Mouse (Mus musculus) urinary bladder, postnatal 25 days (tissue): Measurements from ENCODE around the gene Tango6.
A peak's percentile ranks its signal among the peaks of the same experiment; 100 is the strongest.
"Not testable (repeated sequence)": the region's sequence is repeated elsewhere in the genome, so short reads cannot be mapped to it uniquely, and the experiment has no call there.

Experiments used
- DNase-seq: peaks from one replicate; pipeline ENCODE4 v3.0.0; 2022; ENCODE audit warnings: low spot score

Gene Tango6

GRCm38 (mm10) chr8:106872454-106873034 lies 189.7 kb downstream of the Tango6 start:
- DNase-seq, result no peak

GRCm38 (mm10) chr8:106880121-106880707 lies 197.3 kb downstream of the Tango6 start:
- DNase-seq, result no peak

- not testable (repeated sequence) for DNase-seq
These were observed 201.2 kb downstream of the Tango6 start for GRCm38 (mm10) chr8:106884094-106884493.

DNA sequence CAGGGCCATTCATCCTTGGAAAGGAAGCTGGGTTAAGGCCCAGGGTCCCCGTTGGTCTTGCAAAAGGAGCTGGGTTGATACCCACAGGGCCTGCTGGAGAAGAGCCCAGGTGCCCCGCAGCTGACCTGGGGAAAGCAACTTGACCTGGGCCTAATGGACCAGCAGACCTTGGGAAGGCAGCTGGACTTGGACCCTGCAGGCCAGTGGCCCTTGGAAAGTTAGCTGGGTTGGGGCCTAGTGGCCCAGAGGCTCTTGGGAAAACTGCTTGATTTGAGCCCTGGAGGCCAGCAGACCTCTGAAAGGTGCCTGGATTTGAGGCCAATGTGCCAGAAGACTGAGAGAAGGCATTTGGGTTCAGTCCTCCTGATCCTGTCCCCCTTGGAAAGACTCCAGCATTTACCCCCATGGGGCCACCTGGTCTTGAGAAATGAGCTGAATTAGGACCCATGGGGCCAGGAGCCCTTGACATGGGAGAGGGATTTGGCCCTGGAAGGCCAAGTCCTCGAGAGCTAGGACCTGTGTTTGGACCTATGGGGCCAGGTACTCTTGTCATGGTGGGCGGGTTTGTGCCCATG lies 202.0 kb downstream of the Tango6 start:
- DNase-seq, result not testable (repeated sequence)

DNA sequence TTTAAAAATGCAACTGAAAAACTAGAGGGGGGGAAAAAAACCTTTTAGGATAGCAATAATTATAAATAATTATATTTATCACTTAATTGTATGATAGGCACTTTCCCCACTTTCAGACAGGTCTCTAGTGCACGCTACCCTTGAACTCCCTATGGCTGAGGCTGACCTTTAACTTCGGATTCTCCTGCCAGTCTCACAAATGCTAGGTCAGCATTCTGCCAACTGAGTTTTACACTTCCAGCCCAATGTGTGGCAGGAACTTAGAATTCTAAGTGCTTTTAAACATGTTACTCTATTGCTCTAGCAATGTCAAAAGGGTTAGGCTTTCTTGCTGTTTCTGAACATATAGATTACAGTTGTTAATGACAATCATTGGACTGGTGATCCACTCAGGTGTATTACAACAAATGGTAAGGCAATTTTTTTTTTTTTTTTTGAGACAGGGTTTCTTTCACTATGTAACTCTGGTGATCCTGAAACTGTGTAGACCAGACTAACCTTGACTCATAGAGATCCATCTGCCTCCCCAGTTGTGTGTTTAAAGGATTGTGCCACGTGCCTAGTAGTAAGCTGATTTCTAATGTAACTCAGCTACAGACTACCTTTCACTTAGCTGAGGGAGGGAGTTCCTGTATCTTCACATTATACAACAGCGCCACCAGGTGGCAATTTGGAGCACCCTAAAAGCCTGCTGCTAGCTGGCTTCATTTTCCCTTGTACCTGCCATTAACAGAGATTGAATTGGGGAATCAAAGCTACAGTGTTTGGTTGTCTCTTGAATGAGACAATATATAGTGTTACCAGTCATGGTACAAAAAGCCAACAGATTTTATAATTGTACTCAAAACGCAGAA lies 204.7 kb downstream of the Tango6 start:
- peak; percentile 73 for DNase-seq

DNA sequence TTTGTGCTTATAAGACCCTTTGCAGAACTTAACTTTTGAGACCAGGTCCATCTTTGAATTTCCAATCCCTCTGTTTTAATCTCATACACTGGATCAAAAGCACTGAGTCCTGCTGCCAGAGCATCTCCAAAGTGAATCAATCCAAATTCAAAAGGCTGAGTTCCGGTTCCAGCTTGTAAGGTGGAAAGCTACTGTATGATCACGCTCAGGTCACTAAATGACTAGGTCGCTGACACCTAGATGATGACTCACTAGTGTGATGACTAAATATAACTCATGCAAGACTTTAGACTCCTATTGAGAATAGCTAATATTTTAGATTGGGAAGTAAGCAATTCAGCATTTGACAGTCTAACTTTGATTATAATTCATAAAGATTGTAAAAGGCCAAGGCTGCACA lies 205.9 kb downstream of the Tango6 start:
- no peak for DNase-seq

DNA sequence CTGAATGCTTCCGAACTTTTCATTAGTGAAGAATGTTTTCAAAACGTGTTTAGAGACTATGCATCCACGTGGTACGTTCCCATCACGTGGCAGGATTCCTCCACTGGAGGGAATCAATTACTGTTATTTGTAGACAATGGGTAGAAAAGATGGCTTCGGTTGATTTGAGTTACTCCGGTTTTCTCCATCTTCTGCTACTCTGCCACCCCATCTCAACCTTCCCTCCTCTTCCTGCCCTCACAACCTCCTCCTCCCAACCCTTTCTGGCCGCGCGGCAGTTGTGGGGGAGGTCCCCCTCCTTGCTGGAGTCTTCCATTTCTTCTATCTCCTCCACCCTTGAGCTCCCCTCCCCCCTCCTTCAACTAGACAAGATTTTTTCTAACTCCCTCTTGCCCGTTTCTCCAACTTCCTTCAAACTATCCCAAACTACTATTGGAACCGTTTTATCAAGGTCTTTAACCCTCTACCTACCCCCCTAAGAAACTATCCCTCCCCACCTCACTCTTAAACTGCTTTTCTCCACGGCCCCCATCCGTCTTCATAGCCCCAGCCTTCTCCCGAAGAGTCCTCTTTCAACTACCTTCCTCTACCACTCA lies 209.4 kb downstream of the Tango6 start:
- peak; percentile 26 for DNase-seq

GRCm38 (mm10) chr8:106892806-106893451 lies 210.1 kb downstream of the Tango6 start:
- DNase-seq, result no peak

GRCm38 (mm10) chr8:106893481-106894156 lies 210.8 kb downstream of the Tango6 start, which contains the start of gene Utp4:
Gene Utp4 (plus strand): TSS chr8:106893636.
- DNase-seq, result peak; percentile 89

GRCm38 (mm10) chr8:106899473-106899872 lies 216.6 kb downstream of the Tango6 start:
- no peak for DNase-seq
